Mouse (Mus musculus): Measurements from ENCODE around the gene Farp1. TPM values are rescaled to one million over a fixed set of nuclear protein-coding genes. Genes with fewer than 3 reads are reported as not detected.
"Not testable (repeated sequence)": the region's sequence is repeated elsewhere in the genome, so short reads cannot be mapped to it uniquely, and the experiment has no call there.

Gene Farp1
- polyA plus RNA-seq, 1 experiment from 2014 or later, result 5.1 TPM

GRCm38 (mm10) chr14:121103459-121103858 is 68.5 kb downstream of the Farp1 start:
- no peak for DNase-seq (ENCODE audit: low spot score)

DNA sequence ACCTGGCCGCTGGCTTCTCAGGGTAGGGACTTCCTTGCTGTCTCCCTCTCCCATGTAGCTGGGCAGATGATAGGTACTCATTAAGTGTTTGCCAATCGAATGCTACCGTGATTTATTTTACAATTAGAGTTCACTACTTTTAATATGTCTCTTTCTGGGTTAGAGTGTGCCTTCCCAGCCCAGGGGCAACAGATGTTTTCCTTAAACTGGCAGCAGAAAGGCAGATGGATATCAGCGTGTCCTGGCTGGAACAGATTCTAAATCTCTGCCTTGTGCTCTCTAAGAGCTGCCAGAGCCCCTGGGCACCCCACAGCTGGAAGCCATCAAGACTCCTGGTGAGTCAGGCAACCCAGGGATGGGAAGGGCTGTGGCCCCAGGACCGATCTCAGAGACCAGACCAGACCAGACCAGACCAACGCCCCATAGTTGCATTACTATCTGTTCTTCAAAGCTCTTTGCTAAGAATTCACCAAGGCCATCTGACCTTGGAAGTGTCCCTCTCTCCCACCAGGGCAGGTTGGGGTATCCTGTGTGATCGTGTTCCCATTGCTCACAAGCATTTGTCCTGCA is 69.8 kb downstream of the Farp1 start:
- no peak for DNase-seq (ENCODE audit: low spot score)

GRCm38 (mm10) chr14:121106906-121107305 is 71.9 kb downstream of the Farp1 start:
- DNase-seq (ENCODE audit: low spot score), result no peak

DNA sequence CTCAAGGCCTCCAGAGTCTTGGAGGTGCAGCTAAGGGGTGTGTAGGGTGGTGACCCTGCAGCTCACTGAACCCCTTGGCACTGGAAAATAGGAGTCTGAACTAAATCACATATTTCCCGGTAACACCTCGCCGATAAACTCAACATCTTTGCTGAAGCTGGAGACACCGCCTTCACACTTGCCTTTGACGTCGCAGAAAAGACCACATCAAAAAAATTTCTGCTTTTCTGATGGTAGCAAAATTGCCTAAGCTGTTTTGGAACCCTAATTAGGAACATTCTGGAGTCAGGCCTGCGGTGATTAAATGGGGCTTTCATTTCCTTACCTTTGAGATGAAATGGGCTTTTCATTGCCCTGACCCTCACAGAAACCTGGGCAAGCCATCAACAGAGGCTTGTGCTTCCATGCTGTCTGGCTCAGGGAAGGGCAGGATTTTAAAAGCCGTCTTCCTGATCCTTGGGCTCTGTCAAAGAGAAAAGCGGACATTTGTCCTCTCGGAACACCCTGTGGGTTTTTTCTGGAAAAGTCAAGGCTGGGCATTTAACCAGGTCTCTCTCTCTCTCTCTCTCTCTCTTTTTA is 72.8 kb downstream of the Farp1 start:
- DNase-seq (ENCODE audit: low spot score), result no peak

GRCm38 (mm10) chr14:121108439-121109115 is 73.6 kb downstream of the Farp1 start:
- DNase-seq (ENCODE audit: low spot score), result no peak

DNA sequence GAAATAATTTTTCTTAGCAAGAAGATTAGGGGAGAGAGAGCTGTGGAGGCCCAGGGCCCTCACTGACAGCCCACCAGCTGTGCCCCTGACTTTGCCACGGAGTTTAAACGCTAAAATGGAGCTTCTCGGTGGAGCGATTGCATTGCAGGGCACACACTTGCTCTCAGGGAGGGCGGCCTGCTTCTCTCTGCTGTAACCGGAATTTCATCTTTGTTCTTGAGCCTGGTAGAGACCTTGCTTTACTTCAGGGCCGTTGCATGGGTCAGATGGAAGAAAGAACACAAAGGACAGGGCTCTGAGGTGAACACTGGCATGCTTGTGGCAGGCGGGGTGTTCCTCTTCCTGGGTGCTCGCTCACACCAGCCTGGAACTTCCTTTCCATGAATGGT is 74.1 kb downstream of the Farp1 start:
- no peak for DNase-seq (ENCODE audit: low spot score)

- DNase-seq (ENCODE audit: low spot score), result no peak
Measured at GRCm38 (mm10) chr14:121110492-121111267, 75.7 kb downstream of the Farp1 start.

- no peak for DNase-seq (ENCODE audit: low spot score)
Measured at GRCm38 (mm10) chr14:121112061-121112460, 77.1 kb downstream of the Farp1 start.

DNA sequence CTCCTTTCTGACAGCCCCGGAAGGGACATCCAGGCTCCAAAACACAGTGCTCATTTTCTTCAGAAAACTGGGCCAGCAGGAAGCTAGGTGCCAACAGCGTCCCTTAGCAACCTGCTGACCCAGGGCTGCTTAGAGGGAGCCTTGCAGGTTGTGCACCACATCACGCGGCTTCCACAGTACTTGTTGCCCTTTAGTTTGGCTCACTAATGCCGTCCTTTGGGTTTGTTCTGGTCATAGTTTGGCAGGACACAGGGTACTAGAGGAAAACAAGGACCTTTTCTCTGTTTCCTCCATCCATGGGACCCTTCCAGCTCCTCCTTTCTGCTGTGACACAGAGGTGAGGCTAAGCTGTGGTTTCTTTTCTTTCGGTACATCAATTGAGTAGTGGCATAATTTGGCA is 78.8 kb downstream of the Farp1 start:
- DNase-seq (ENCODE audit: low spot score), result no peak

GRCm38 (mm10) chr14:121116696-121117095 is 81.7 kb downstream of the Farp1 start:
- DNase-seq (ENCODE audit: low spot score), result no peak

GRCm38 (mm10) chr14:121118860-121119259 is 83.9 kb downstream of the Farp1 start:
- DNase-seq (ENCODE audit: low spot score), result no peak

DNA sequence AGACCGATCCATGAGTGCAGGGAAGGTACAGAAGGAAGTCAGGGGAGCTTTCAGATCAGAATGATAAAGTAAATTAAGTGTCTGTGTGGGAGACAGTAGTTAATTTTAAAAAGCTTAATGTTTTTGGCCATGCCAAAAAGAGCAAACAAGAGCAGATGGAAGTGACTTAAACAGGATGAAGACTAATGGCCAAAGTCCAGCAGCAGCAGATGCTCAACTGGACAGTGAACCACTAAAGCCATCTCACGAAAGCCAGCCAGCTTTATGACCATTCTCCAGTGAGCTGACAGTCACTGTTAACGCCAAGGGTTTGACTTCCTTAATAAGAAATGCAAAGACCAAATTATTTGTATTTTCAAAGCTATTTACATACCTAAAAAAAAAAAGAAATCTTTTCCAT is 86.7 kb downstream of the Farp1 start:
- DNase-seq (ENCODE audit: low spot score), result no peak

GRCm38 (mm10) chr14:121122852-121123251 is 87.9 kb downstream of the Farp1 start:
- DNase-seq (ENCODE audit: low spot score), result no peak

DNA sequence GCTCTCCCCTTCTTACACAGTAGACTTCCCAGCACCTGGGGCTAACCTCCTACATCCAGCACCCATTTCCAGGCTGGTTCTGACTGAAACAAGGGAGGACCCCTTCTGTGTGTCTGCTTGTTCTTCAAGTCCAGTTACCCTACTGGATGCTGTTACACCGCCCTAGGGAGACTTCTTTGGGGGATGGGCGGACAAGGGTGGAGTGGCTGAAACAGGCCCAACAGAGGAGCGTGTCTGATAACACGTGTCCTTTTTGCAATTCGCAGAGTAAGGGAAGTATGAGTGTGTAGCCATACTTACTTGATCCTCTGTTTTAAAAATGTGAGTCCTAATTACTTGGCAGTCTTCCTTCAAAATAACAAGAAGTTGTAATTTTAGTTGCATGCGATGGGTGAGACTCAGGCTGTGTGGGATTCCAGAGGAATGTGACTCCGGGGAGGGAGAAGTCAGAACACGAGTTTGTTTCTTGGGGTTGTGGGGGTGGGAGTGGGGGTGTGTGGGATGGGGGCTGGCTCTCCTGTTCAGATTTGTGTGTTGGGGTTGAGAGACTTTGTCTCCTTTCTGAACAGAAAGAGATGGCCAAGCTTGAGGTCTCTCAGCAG is 89.5 kb downstream of the Farp1 start:
- no peak for DNase-seq (ENCODE audit: low spot score)

DNA sequence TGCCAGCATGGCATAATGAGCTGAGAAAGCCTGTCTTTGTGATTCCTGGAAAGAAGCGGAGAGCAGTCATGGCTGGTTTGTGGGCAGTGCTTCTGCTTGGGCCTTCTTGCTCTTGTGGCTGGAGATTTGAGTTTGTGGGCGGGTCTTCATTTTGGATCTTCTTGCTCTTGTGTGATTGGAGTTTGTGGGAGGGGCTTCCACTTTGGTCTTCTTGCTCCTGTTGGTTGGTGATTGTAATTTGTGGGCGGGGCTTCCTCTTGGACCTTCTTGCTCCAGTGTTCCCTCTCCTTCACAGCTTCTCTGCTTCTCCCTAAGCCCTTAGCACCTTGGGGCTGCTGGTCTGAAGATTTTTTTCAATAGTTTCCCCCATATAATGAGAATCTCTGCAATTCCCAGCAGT is 90.7 kb downstream of the Farp1 start:
- DNase-seq (ENCODE audit: low spot score), result no peak

DNA sequence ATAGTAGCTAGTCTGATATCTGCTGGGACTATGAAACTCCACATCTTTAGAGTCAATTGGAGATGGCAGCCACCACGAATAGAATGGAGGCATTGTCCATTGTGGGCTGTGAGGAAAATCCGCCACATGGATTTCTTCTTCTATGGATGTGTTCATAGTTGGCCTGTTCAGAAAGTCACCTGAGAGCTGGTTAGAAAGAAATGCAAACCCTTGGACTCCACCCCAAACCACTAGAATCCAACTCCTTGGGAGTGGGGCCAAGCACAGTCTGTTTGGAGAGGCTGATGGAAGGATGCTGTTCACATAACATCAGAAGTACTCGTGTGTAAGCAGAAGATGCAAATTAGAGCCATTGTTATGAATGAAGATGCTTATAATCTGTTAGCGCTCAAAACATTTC is 91.3 kb downstream of the Farp1 start:
- no peak for DNase-seq (ENCODE audit: low spot score)

DNA sequence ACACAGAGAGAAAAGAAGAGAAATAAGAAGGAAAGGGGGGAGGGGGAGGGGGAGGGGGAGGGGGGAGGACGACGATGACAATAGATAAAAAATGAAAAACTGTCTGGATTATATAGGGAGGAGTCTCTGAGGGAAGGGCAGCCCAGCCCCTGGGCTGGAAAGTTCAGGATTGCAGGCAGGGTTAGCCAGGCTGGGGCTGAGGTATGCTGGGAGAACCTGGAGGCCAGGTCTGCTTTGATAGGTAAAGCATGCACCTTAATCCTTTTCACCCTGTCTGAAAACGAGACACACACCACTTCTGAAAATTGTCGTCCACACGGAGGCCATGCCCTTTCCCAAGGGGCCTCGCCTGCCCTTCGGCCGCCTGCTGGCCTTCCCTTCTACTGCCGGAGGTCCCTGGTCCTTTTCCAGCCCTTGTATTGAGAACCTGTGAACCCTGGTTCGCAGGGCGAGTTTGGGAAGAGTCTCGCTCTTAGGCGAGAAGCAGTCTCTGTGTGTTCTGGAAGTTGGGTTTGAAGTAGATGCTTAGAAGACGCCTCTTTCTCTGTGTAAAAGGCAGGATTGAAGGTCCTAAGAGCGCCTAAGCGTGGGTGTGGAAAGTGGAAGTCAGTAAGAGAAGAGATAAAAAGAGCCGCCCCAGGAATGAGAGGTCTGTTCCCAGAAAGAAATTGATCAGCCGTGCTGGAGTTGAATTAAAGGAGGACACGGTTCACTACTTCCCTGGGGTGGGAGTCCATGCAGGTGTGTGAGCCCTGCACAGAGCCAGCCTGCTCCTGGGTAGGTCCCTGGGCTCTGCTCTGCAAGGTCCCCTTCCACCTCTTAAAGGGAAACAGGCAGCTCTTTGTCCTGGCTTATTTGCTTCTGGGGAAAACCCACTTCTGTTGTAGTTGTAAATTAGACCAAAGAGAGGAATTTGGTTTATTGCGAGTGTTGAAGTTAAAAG is 94.1 kb downstream of the Farp1 start:
- DNase-seq (ENCODE audit: low spot score), result no peak

GRCm38 (mm10) chr14:121130351-121130750 is 95.4 kb downstream of the Farp1 start:
- DNase-seq (ENCODE audit: low spot score), result not testable (repeated sequence)

DNA sequence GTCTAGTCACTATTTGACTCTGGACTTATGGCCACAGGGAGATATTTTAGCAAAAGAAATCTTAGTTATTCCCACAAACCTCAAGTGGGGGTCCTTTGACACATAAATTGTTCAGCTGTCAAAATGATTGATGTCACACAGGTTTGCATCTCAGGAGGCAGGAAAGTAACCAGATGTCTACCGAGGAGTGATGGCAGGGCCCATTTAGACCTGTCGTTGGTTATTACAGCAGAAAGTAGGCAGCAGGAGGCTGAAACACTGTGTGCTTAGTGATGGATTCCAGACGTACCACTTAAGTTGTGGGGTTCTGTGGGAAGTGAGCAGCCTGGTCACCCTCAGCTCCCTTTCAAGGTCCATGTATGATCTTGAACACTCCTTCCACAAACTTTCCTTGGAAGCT is 99.4 kb downstream of the Farp1 start:
- DNase-seq (ENCODE audit: low spot score), result no peak

- no peak for DNase-seq (ENCODE audit: low spot score)
Measured at GRCm38 (mm10) chr14:121143831-121144455, 108.9 kb downstream of the Farp1 start.
